Mouse (Mus musculus) liver, embryonic 14.5 days (tissue): ENCODE measurements around the gene Tmem161b.

Experiments
- CTCF ChIP-seq: IDR thresholded peaks from 2 replicates; pipeline ENCODE4 v1.5.1; 2016; ENCODE audit warnings: antibody characterized with exemption, low read depth, control low read depth
- EP300 ChIP-seq: IDR thresholded peaks from 2 replicates; pipeline ENCODE4 v1.6.1; 2016; ENCODE audit warnings: antibody characterized with exemption, low read depth

DNA sequence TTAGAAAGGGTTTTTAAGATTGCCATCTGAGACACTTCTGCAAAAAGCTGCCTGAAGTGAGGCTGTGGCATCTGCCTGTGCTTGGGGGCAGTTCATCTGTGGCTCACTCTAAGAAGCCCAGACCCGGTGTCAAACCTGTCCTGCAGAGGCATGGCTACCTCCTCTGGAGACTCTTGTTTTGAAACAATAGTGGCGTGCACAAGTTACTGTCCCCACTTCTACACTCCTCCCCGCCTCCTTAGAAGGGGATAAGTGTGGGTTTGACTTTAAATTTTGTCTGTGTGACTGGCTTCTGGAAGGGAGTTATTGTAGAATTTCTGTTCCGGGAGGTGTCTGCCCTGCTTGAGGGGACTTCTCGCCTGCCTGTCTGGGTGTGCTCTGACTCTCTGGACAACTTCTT, 121.2 kb downstream of the Tmem161b start:
- TF ChIP-seq EP300 (no peak), CTCF (no peak)
